Mouse (Mus musculus): ENCODE measurements around the gene Xrcc5.

DNA sequence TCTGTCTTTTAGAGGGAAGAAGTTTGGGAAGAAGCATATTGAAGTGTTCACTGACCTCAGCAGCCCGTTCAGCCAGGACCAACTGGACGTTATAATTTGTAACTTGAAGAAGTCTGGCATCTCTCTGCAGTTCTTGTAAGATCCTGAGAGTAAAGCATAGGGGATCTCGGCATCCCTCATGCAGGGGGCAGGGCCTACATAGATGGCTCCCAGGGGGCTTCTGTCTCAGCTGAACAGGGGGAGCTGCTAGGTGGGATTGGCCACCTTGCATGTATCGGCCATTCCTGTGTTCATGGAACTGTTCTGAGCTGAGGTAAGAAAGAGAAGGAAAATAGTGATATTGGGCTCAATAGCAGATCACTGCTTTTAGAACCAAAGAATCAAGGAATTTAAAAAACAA lies 8.2 kb downstream of the Xrcc5 start:
- TF ChIP-seq CTCF (IDR thresholded peaks at IDR 0.05; ENCODE audit: low read depth, low read length): no peak
- TF ChIP-seq POLR2A (IDR thresholded peaks at IDR 0.05; ENCODE audit: insufficient read depth, low read length): no peak
- no peak for TF ChIP-seq EP300 (IDR thresholded peaks at IDR 0.05; ENCODE audit: insufficient read depth, low read depth, low read length)
